Mouse (Mus musculus): ENCODE measurements around the gene Zfp111. TPM values are rescaled to one million over a fixed set of nuclear protein-coding genes. Genes with fewer than 3 reads are reported as not detected.

Zfp111 gene
- polyA plus RNA-seq, 1 experiment from 2014 or later: 11.8 TPM

GRCm38 (mm10) chr7:24172191-24172590 is 39.1 kb downstream of the Zfp111 start:
- no peak for ATAC-seq (ENCODE audit: low FRiP score, low TSS enrichment)
- Histone ChIP-seq H3K27me3 (ENCODE audit: insufficient read depth, low read length) (no peaks in the 10 kb centered on the region), H3K27ac (ENCODE audit: low read length) (no peak overlapping the region), H3K4me1 (ENCODE audit: insufficient read depth, low read length) (no peaks in the 10 kb centered on the region; the same call in 1 of the 2 replicates), H3K36me3 (ENCODE audit: insufficient read depth, low read length) (no peaks in the 10 kb centered on the region), H3K4me2 (replicated peaks; ENCODE audit: low read depth, low read length) (no peak overlapping the region), H3K9me3 (ENCODE audit: low read length) (peaks cover 3% of the 10 kb centered on the region; the same call in 1 of the 2 replicates), H3K4me3 (ENCODE audit: low read length) (no peak overlapping the region), H3K9ac (replicated peaks; ENCODE audit: low read length) (no peak overlapping the region)
- WGBS: 60% methylated on average over 4 of the region's 4 CpGs

- 10% methylated on average over 1 of the region's 1 CpGs for WGBS
- Histone ChIP-seq H3K27me3 (ENCODE audit: insufficient read depth, low read length) (no peaks in the 10 kb centered on the region), H3K4me2 (replicated peaks; ENCODE audit: low read depth, low read length) (no peak overlapping the region), H3K36me3 (ENCODE audit: insufficient read depth, low read length) (no peaks in the 10 kb centered on the region), H3K4me1 (ENCODE audit: insufficient read depth, low read length) (no peaks in the 10 kb centered on the region), H3K4me3 (ENCODE audit: low read length) (no peak overlapping the region), H3K9me3 (ENCODE audit: low read length) (no peaks in the 10 kb centered on the region), H3K27ac (ENCODE audit: low read length) (no peak overlapping the region), H3K9ac (replicated peaks; ENCODE audit: low read length) (no peak overlapping the region)
- ATAC-seq (ENCODE audit: low FRiP score, low TSS enrichment): no peak
Observed at GRCm38 (mm10) chr7:24153272-24153671, 58.0 kb downstream of the Zfp111 start.

Other genes with a start within 250 kb of the Zfp111 start
- gene Vmn1r181, start 236.8 kb downstream of the Zfp111 start, polyA plus RNA-seq (2015; fragmentation: Nextera tagmentation; extraction: Ambion mirVana): not detected in 2 replicates
- gene V1rd19, start 209.8 kb downstream of the Zfp111 start, polyA plus RNA-seq (2015; fragmentation: Nextera tagmentation; extraction: Ambion mirVana): not detected in 2 replicates
- gene Vmn1r183, start 158.2 kb downstream of the Zfp111 start, polyA plus RNA-seq (2015; fragmentation: Nextera tagmentation; extraction: Ambion mirVana): not detected in 2 replicates
- gene Zfp180, start 129.5 kb downstream of the Zfp111 start, polyA plus RNA-seq (2015; fragmentation: Nextera tagmentation; extraction: Ambion mirVana): 24.6 and 25.0 TPM in 2 replicates
- 6.3 and 8.4 TPM in 2 replicates for gene Zfp112, start 99.1 kb downstream of the Zfp111 start, polyA plus RNA-seq (2015; fragmentation: Nextera tagmentation; extraction: Ambion mirVana)
- 19.0 and 19.3 TPM in 2 replicates for gene Zfp235, start 77.3 kb downstream of the Zfp111 start, polyA plus RNA-seq (2015; fragmentation: Nextera tagmentation; extraction: Ambion mirVana)
- gene Zfp114, start 36.4 kb downstream of the Zfp111 start, polyA plus RNA-seq (2015; fragmentation: Nextera tagmentation; extraction: Ambion mirVana): 6.1 and 6.9 TPM in 2 replicates
- 6.3 and 6.9 TPM in 2 replicates for gene Zfp109, start 26.1 kb upstream of the Zfp111 start, polyA plus RNA-seq (2015; fragmentation: Nextera tagmentation; extraction: Ambion mirVana)
- 4.4 and 4.9 TPM in 2 replicates for gene Zfp108, start 43.4 kb upstream of the Zfp111 start, polyA plus RNA-seq (2015; fragmentation: Nextera tagmentation; extraction: Ambion mirVana)
- 12.1 and 14.1 TPM in 2 replicates for gene Zfp93, start 59.0 kb upstream of the Zfp111 start, polyA plus RNA-seq (2015; fragmentation: Nextera tagmentation; extraction: Ambion mirVana)
- 43.5 and 44.0 TPM in 2 replicates for gene Zfp61, start 89.8 kb upstream of the Zfp111 start, polyA plus RNA-seq (2015; fragmentation: Nextera tagmentation; extraction: Ambion mirVana)
- gene Zfp94, start 105.2 kb upstream of the Zfp111 start, polyA plus RNA-seq (2015; fragmentation: Nextera tagmentation; extraction: Ambion mirVana): 12.8 and 13.9 TPM in 2 replicates
- gene Tescl, start 122.5 kb upstream of the Zfp111 start, polyA plus RNA-seq (2015; fragmentation: Nextera tagmentation; extraction: Ambion mirVana): 0.19 and 0.42 TPM in 2 replicates
- not detected in 2 replicates for gene Lypd5, start 137.8 kb upstream of the Zfp111 start, polyA plus RNA-seq (2015; fragmentation: Nextera tagmentation; extraction: Ambion mirVana)
- 4.4 and 4.9 TPM in 2 replicates for gene Kcnn4, start 158.8 kb upstream of the Zfp111 start, polyA plus RNA-seq (2015; fragmentation: Nextera tagmentation; extraction: Ambion mirVana)
- gene Smg9, start 188.2 kb upstream of the Zfp111 start, polyA plus RNA-seq (2015; fragmentation: Nextera tagmentation; extraction: Ambion mirVana): 28.3 and 31.9 TPM in 2 replicates
- not detected in 2 replicates for gene Irgc1, start 240.9 kb upstream of the Zfp111 start, polyA plus RNA-seq (2015; fragmentation: Nextera tagmentation; extraction: Ambion mirVana)